Mouse (Mus musculus) thymus, adult 2 months (tissue): ENCODE data around the gene Casz1. TPM values are rescaled to one million over a fixed set of nuclear protein-coding genes. Genes with fewer than 3 reads are reported as not detected.

ENCODE experiments used
- DNase-seq: peaks from one replicate; pipeline ENCODE4 v3.0.0; 2021
- H3K27ac ChIP-seq: fragments of 200-500 bp; 2 replicates; pipeline ENCODE4 v1.5.1; 2012; ENCODE audit warnings: low read length, control low read depth; ENCODE audit not compliant: control insufficient read depth, insufficient read depth
- H3K27me3 ChIP-seq: fragments of 200-500 bp; 2 replicates; pipeline ENCODE4 v1.6.1; 2012; ENCODE audit warnings: mild to moderate bottlenecking, low read length, moderate library complexity, mixed read lengths; ENCODE audit not compliant: control insufficient read depth, insufficient read depth
- H3K36me3 ChIP-seq: fragments of 200-500 bp; 2 replicates; pipeline ENCODE4 v1.6.1; 2012; ENCODE audit warnings: mild to moderate bottlenecking, low read length, moderate library complexity; ENCODE audit not compliant: control insufficient read depth, insufficient read depth
- H3K4me1 ChIP-seq: fragments of 200-500 bp; replicated peaks from 2 replicates; pipeline ENCODE4 v1.6.1; 2012; ENCODE audit warnings: low read length; ENCODE audit not compliant: control insufficient read depth, insufficient read depth
- H3K4me3 ChIP-seq: fragments of 200-500 bp; 2 replicates; pipeline ENCODE4 v1.5.1; 2012; ENCODE audit warnings: mild to moderate bottlenecking, low read length, control low read depth, moderate library complexity; ENCODE audit not compliant: control insufficient read depth, insufficient read depth
- CTCF ChIP-seq: fragments of 200-500 bp; IDR thresholded peaks from 2 replicates; pipeline ENCODE4 v1.5.1; 2012; ENCODE audit warnings: mild to moderate bottlenecking, control low read depth, low read length, moderate library complexity, borderline replicate concordance; ENCODE audit not compliant: control insufficient read depth, poor library complexity, insufficient read depth; ENCODE audit errors: extremely low read depth
- POLR2A ChIP-seq: fragments of 200-500 bp; IDR thresholded peaks from 2 replicates; pipeline ENCODE4 v1.6.1; 2012; ENCODE audit warnings: mild to moderate bottlenecking, low read length, control low read depth, moderate library complexity; ENCODE audit not compliant: control insufficient read depth, poor library complexity, insufficient read depth; ENCODE audit errors: extremely low read depth
- WGBS: fragments of 180-500 bp; shearing (Covaris S2); methylation state at CpG from one replicate; pipeline ENCODE4 v1.1.7; 2018; 5-methylcytosine and 5-hydroxymethylcytosine counted together
- polyA plus RNA-seq: library from polyadenylated mRNA; depleted of rRNA; stranded (reverse); fragments of >200 nt; gene quantifications from 2 replicates; pipeline ENCODE4 v1.2.3, GENCODE M21; 2012

The Casz1 gene
- polyA plus RNA-seq, 1 experiment: 5.8 TPM

GRCm38 (mm10) chr4:148884596-148884995, 80.4 kb downstream of the Casz1 start:
- H3K36me3 ChIP-seq: no peaks in the 10 kb centered on the region
- H3K4me1 ChIP-seq: no peaks in the 10 kb centered on the region
- TF ChIP-seq CTCF: no peak
- H3K27me3 ChIP-seq: no peaks in the 10 kb centered on the region
- no peak overlapping the region for H3K27ac ChIP-seq
- DNase-seq: no peak
- H3K4me3 ChIP-seq: no peak overlapping the region
- WGBS: 89% methylated on average over 14 of the region's 14 CpGs

GRCm38 (mm10) chr4:148885401-148885800, 81.2 kb downstream of the Casz1 start:
- WGBS: 78% methylated on average over 10 of the region's 10 CpGs
- H3K27ac ChIP-seq: no peak overlapping the region
- H3K4me1 ChIP-seq: no peaks in the 10 kb centered on the region
- no peak overlapping the region for H3K4me3 ChIP-seq
- no peaks in the 10 kb centered on the region for H3K36me3 ChIP-seq
- DNase-seq: no peak
- TF ChIP-seq POLR2A: no peak
- TF ChIP-seq CTCF: no peak
- peaks cover 3% of the 10 kb centered on the region; the same call in 1 of the 2 replicates for H3K27me3 ChIP-seq

- H3K4me1 ChIP-seq: no peaks in the 10 kb centered on the region
- TF ChIP-seq POLR2A (no peak), CTCF (no peak)
- H3K4me3 ChIP-seq: no peak overlapping the region
- no peak overlapping the region for H3K27ac ChIP-seq
- no peak for DNase-seq
- H3K36me3 ChIP-seq: no peaks in the 10 kb centered on the region
- 86% methylated on average over 9 of the region's 9 CpGs for WGBS
- H3K27me3 ChIP-seq: peaks cover 3% of the 10 kb centered on the region; the same call in 1 of the 2 replicates
Observed at GRCm38 (mm10) chr4:148885921-148886540, 81.8 kb downstream of the Casz1 start.

- Histone ChIP-seq H3K27me3 (peaks cover 6% of the 10 kb centered on the region; the same call in 1 of the 2 replicates), H3K4me1 (no peaks in the 10 kb centered on the region), H3K36me3 (no peaks in the 10 kb centered on the region), H3K4me3 (no peak overlapping the region), H3K27ac (no peak overlapping the region)
- TF ChIP-seq POLR2A: no peak
- WGBS: 84% methylated on average over 8 of the region's 8 CpGs
- DNase-seq: no peak
Observed at GRCm38 (mm10) chr4:148888229-148888628, 84.0 kb downstream of the Casz1 start.

GRCm38 (mm10) chr4:148889011-148889410, 84.8 kb downstream of the Casz1 start:
- TF ChIP-seq CTCF (no peak), POLR2A (no peak)
- Histone ChIP-seq H3K4me1 (no peaks in the 10 kb centered on the region), H3K36me3 (no peaks in the 10 kb centered on the region), H3K27me3 (peaks cover 6% of the 10 kb centered on the region; the same call in 1 of the 2 replicates), H3K4me3 (no peak overlapping the region), H3K27ac (no peak overlapping the region)
- DNase-seq: no peak
- 82% methylated on average over 6 of the region's 6 CpGs for WGBS

GRCm38 (mm10) chr4:148890442-148890841, 86.2 kb downstream of the Casz1 start:
- WGBS: 70% methylated on average over 8 of the region's 8 CpGs
- no peak for TF ChIP-seq CTCF
- TF ChIP-seq POLR2A: no peak
- DNase-seq: no peak
- H3K4me1 ChIP-seq: no peaks in the 10 kb centered on the region
- no peaks in the 10 kb centered on the region for H3K36me3 ChIP-seq
- H3K27me3 ChIP-seq: peaks cover 6% of the 10 kb centered on the region; the same call in 1 of the 2 replicates
- H3K4me3 ChIP-seq: no peak overlapping the region
- H3K27ac ChIP-seq: no peak overlapping the region

GRCm38 (mm10) chr4:148890892-148891838, 86.9 kb downstream of the Casz1 start:
- Histone ChIP-seq H3K27me3 (peaks cover 6% of the 10 kb centered on the region; the same call in 1 of the 2 replicates), H3K4me3 (no peak overlapping the region), H3K36me3 (no peaks in the 10 kb centered on the region), H3K27ac (no peak overlapping the region), H3K4me1 (no peaks in the 10 kb centered on the region)
- no peak for DNase-seq
- whole genome bisulfite sequencing: 17% methylated on average over 52 of the region's 52 CpGs
- TF ChIP-seq POLR2A (no peak), CTCF (no peak)
